Mouse (Mus musculus): ENCODE measurements around the gene Gm30737. TPM values are rescaled to one million over a fixed set of nuclear protein-coding genes. Genes with fewer than 3 reads are reported as not detected.

Gm30737 gene
- polyA plus RNA-seq (2012; rRNA removed; ENCODE audit: low replicate concordance), result not detected in 2 replicates

GRCm38 (mm10) chrY:14400410-14400809 lies at the start of gene Gm30737:
Gm30737 (plus strand) TSS chrY:14400710.

Data from subcutaneous adipose tissue, adult 2 months (tissue).